Mouse (Mus musculus) liver, postnatal 0 days (tissue): ENCODE results near the gene Tubgcp4. TPM values are rescaled to one million over a fixed set of nuclear protein-coding genes. Genes with fewer than 3 reads are reported as not detected.

Experiments
- ATAC-seq: fragments of 200-750 bp; cut with Nextera tagmentation; 2 replicates; pipeline ENCODE4 v1.8.0; 2017; ENCODE audit warnings: mild to moderate bottlenecking, moderate library complexity
- DNase-seq: peaks from one replicate; pipeline ENCODE4 v3.0.0-alpha.2; 2016
- H3K27ac ChIP-seq: fragments of 300-500 bp; sonication (generic); 2 replicates; pipeline ENCODE4 v1.5.1; 2014; ENCODE audit warnings: antibody characterized with exemption, moderate library complexity, mild to moderate bottlenecking, low read depth
- H3K27me3 ChIP-seq: fragments of 300-500 bp; sonication (generic); 2 replicates; pipeline ENCODE4 v1.6.1; 2014; ENCODE audit warnings: low read length, control low read depth, mixed read lengths; ENCODE audit not compliant: insufficient read depth
- H3K36me3 ChIP-seq: fragments of 300-500 bp; sonication (generic); replicated peaks from 2 replicates; pipeline ENCODE4 v1.6.1; 2014; ENCODE audit warnings: mild to moderate bottlenecking, control low read depth, low read length, moderate library complexity, mixed read lengths; ENCODE audit not compliant: insufficient read depth
- H3K4me1 ChIP-seq: fragments of 300-500 bp; sonication (generic); 2 replicates; pipeline ENCODE4 v1.6.1; 2014; ENCODE audit warnings: antibody characterized with exemption, mild to moderate bottlenecking, control low read depth; ENCODE audit not compliant: insufficient read depth
- H3K4me2 ChIP-seq: fragments of 300-500 bp; sonication (generic); 2 replicates; pipeline ENCODE4 v1.6.1; 2014; ENCODE audit warnings: low read depth, mild to moderate bottlenecking, low read length, moderate library complexity, mixed read lengths
- H3K4me3 ChIP-seq: fragments of 300-500 bp; sonication (generic); 2 replicates; pipeline ENCODE4 v1.5.1; 2014; ENCODE audit warnings: low read depth, low read length
- H3K9ac ChIP-seq: fragments of 300-500 bp; sonication (generic); replicated peaks from 2 replicates; pipeline ENCODE4 v1.6.1; 2014; ENCODE audit warnings: mild to moderate bottlenecking, moderate library complexity
- H3K9me3 ChIP-seq: fragments of 300-500 bp; sonication (generic); 2 replicates; pipeline ENCODE4 v1.6.1; 2016; ENCODE audit warnings: mild to moderate bottlenecking, control low read depth, low read length, mixed read lengths
- CTCF ChIP-seq: sonication (generic); IDR thresholded peaks from 2 replicates; pipeline ENCODE4 v1.5.1; 2016; ENCODE audit warnings: antibody characterized with exemption, low read depth
- EP300 ChIP-seq: IDR thresholded peaks from 2 replicates; pipeline ENCODE4 v1.6.1; 2016; ENCODE audit warnings: antibody characterized with exemption, low read depth, mild to moderate bottlenecking
- WGBS: fragments of 180-500 bp; shearing (Covaris S2); extraction: QIAGEN DNeasy Blood & Tissue Kit; methylation state at CpG from one replicate; pipeline ENCODE4 v1.1.7; 2014; ENCODE audit not compliant: insufficient replicate concordance; 5-methylcytosine and 5-hydroxymethylcytosine counted together
- polyA plus RNA-seq: library from polyadenylated mRNA; unstranded; fragments of >200 nt; fragmentation: Nextera tagmentation; extraction: Ambion mirVana; gene quantifications from 2 replicates; pipeline ENCODE4 v1.2.1, GENCODE M21; 2015

Gene Tubgcp4
- polyA plus RNA-seq, 1 experiment from 2014 or later = 9.7 TPM

- H3K4me3 ChIP-seq = no peak overlapping the region
- H3K4me2 ChIP-seq = no peak overlapping the region
- TF ChIP-seq CTCF (no peak), EP300 (no peak)
- no peaks in the 10 kb centered on the region for H3K9me3 ChIP-seq
- H3K27me3 ChIP-seq = no peaks in the 10 kb centered on the region
- H3K9ac ChIP-seq = no peak overlapping the region
- H3K36me3 ChIP-seq = peaks cover 44% of the 10 kb centered on the region
- WGBS = 93% methylated on average over 7 of the region's 7 CpGs
- DNase-seq (no peak), ATAC-seq (no peak)
- no peak overlapping the region for H3K27ac ChIP-seq
- no peaks in the 10 kb centered on the region for H3K4me1 ChIP-seq
Observed at GRCm38 (mm10) chr2:121184142-121184541, 13.7 kb downstream of the Tubgcp4 start.

- no peak for DNase-seq
- Histone ChIP-seq H3K4me3 (no peak overlapping the region), H3K36me3 (peaks cover 69% of the 10 kb centered on the region), H3K4me1 (no peaks in the 10 kb centered on the region), H3K9me3 (no peaks in the 10 kb centered on the region), H3K27ac (no peak overlapping the region), H3K4me2 (no peak overlapping the region), H3K27me3 (no peaks in the 10 kb centered on the region), H3K9ac (no peak overlapping the region)
- ATAC-seq = no peak
- TF ChIP-seq CTCF (peak; percentile 49), EP300 (no peak)
- WGBS = 65% methylated on average over 1 of the region's 1 CpGs
Observed at GRCm38 (mm10) chr2:121188530-121188929, 18.1 kb downstream of the Tubgcp4 start.

GRCm38 (mm10) chr2:121195466-121195865, 25.0 kb downstream of the Tubgcp4 start:
- ATAC-seq (no peak), DNase-seq (no peak)
- no peaks in the 10 kb centered on the region for H3K27me3 ChIP-seq
- WGBS = 91% methylated on average over 9 of the region's 9 CpGs
- no peak overlapping the region for H3K4me3 ChIP-seq
- peaks cover 84% of the 10 kb centered on the region for H3K36me3 ChIP-seq
- H3K9me3 ChIP-seq = no peaks in the 10 kb centered on the region
- H3K4me1 ChIP-seq = no peaks in the 10 kb centered on the region
- no peak overlapping the region for H3K4me2 ChIP-seq
- H3K27ac ChIP-seq = no peak overlapping the region
- H3K9ac ChIP-seq = no peak overlapping the region
- TF ChIP-seq EP300 (no peak), CTCF (no peak)

DNA sequence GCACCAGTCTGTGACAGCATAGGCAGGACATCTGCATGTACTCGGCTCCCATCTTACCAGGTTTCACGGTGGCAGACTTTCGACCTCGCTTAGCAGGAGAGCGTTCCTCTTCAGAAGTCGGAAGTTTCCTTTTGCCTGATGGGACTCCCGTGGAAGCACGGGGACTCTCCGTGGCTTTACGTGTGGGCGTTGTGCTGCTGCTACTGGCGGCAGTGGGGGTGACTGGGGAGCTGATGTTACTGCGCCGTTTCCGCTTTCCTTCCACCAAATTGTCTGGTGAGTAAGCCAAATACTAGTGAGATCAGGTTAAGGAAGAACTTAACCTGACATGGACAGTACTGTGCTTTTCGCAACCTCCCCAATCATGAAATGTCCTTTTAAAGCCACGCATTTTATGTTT, 33.8 kb downstream of the Tubgcp4 start:
- Histone ChIP-seq H3K27me3 (no peaks in the 10 kb centered on the region), H3K36me3 (peaks cover 63% of the 10 kb centered on the region)
- no peak for DNase-seq

GRCm38 (mm10) chr2:121206541-121206940, 36.1 kb downstream of the Tubgcp4 start:
- Histone ChIP-seq H3K27me3 (no peaks in the 10 kb centered on the region), H3K27ac (no peak overlapping the region), H3K9me3 (no peaks in the 10 kb centered on the region), H3K36me3 (peaks cover 64% of the 10 kb centered on the region), H3K4me1 (no peaks in the 10 kb centered on the region), H3K4me2 (no peak overlapping the region), H3K4me3 (no peak overlapping the region), H3K9ac (no peak overlapping the region)
- TF ChIP-seq CTCF (no peak), EP300 (no peak)
- ATAC-seq (no peak), DNase-seq (no peak)
- WGBS = 71% methylated on average over 3 of the region's 3 CpGs

More for the DNA sequence above, 33.8 kb downstream of the Tubgcp4 start:
- no peak overlapping the region for H3K9ac ChIP-seq
- H3K4me3 ChIP-seq = no peak overlapping the region
- no peaks in the 10 kb centered on the region for H3K4me1 ChIP-seq
- no peak overlapping the region for H3K4me2 ChIP-seq
- no peak for ATAC-seq
- 93% methylated on average over 17 of the region's 17 CpGs for WGBS
- no peak for TF ChIP-seq EP300
- TF ChIP-seq CTCF = no peak
- no peak overlapping the region for H3K27ac ChIP-seq
- H3K9me3 ChIP-seq = no peaks in the 10 kb centered on the region

DNA sequence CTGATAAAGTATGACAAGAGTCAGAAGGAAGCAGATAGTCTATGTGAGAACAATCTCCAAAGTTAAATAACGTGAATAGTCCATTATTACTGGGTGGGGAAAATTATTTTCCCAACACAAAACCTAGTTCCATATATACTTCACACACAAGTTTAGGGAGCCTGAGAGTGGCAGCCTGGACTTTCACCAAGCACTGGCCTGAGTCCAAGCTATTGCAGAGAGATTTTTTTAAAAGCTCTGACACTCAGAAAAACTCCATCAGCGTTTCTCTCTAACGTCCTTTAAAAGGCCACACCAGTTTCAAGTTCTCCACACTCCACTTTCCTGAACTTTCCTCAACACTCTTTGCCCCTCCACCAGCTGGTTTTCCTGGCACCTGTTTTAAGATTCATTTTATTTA, 44.0 kb downstream of the Tubgcp4 start:
- TF ChIP-seq CTCF (no peak), EP300 (no peak)
- no peaks in the 10 kb centered on the region for H3K27me3 ChIP-seq
- H3K4me1 ChIP-seq = no peaks in the 10 kb centered on the region
- no peak overlapping the region for H3K9ac ChIP-seq
- DNase-seq (no peak), ATAC-seq (no peak)
- no peak overlapping the region for H3K27ac ChIP-seq
- no peak overlapping the region for H3K4me3 ChIP-seq
- WGBS = 74% methylated on average over 3 of the region's 3 CpGs
- H3K36me3 ChIP-seq = peaks cover 39% of the 10 kb centered on the region
- H3K9me3 ChIP-seq = no peaks in the 10 kb centered on the region
- no peak overlapping the region for H3K4me2 ChIP-seq

- no peak overlapping the region for H3K4me3 ChIP-seq
- DNase-seq = no peak
- TF ChIP-seq CTCF (no peak), EP300 (no peak)
- no peaks in the 10 kb centered on the region for H3K9me3 ChIP-seq
- H3K27ac ChIP-seq = no peak overlapping the region
- H3K9ac ChIP-seq = no peak overlapping the region
- ATAC-seq = no peak
- H3K4me2 ChIP-seq = no peak overlapping the region
- peaks cover 28% of the 10 kb centered on the region for H3K36me3 ChIP-seq
- H3K4me1 ChIP-seq = no peaks in the 10 kb centered on the region
- no peaks in the 10 kb centered on the region for H3K27me3 ChIP-seq
Observed at GRCm38 (mm10) chr2:121219177-121219576, 48.7 kb downstream of the Tubgcp4 start.
